9 mouse cellular contexts compared by ENCODE assay signal in genomic region chr1:177322307-177322685, GRCm38 (mm10).
DNase-seq lines count a peak whose midpoint lies in the region; ATAC-seq lines count a peak whose summit lies in the region.
"Had no signal": no experiment of that assay in that cellular context is flagged by ENCODE, and none has a peak within 500 bp of the region (broad histone marks: within the 10 kb centered on the region; RNA-seq: fewer than 3 reads in every experiment).

No protein-coding gene starts in this region.

- H3K27me3 ChIP-seq in heart, embryonic 15.5 days: 0 out of 2 replicates have a peak, but pooled peaks cover 4% of the 10 kb centered on the region
- H3K27me3 ChIP-seq in intestine, embryonic 14.5 days (replicated peaks; ENCODE audit: control insufficient read depth, insufficient read depth, low read length): 0 out of 2 replicates have a peak, but pooled peaks cover 2% of the 10 kb centered on the region
- no peaks in the 10 kb centered on the region for H3K27me3 ChIP-seq in neural tube, embryonic 12.5 days (replicated peaks)

- peak overlapping the region; percentile 45 for H3K9ac ChIP-seq in heart, embryonic 15.5 days
- peak overlapping the region; percentile 37; the same call in 1 of the 2 replicates for H3K9ac ChIP-seq in intestine, embryonic 14.5 days (ENCODE audit: low read length)
- H3K9ac ChIP-seq in neural tube, embryonic 12.5 days: peak overlapping the region; percentile 60

- peaks cover 10% of the 10 kb centered on the region for H3K4me1 ChIP-seq in heart, embryonic 15.5 days (replicated peaks)
- H3K4me1 ChIP-seq in intestine, embryonic 14.5 days (replicated peaks; ENCODE audit: control insufficient read depth, insufficient read depth, low read length): no peaks in the 10 kb centered on the region
- peaks cover 8% of the 10 kb centered on the region; the same call in 1 of the 2 replicates for H3K4me1 ChIP-seq in neural tube, embryonic 12.5 days

- 10% methylated on average over 6 of the region's 6 CpGs for WGBS in heart, embryonic 15.5 days
- 14% methylated on average over 6 of the region's 6 CpGs for WGBS in intestine, embryonic 14.5 days
- 4% methylated on average over 6 of the region's 6 CpGs for WGBS in neural tube, embryonic 12.5 days

- ATAC-seq in heart, embryonic 15.5 days (replicated peaks; ENCODE audit: insufficient number of reproducible peaks, insufficient read depth, low FRiP score, low read depth): no peak
- no peak for ATAC-seq in intestine, embryonic 14.5 days (replicated peaks; ENCODE audit: low FRiP score, low TSS enrichment, low read depth)
- ATAC-seq in neural tube, embryonic 12.5 days (ENCODE audit: low FRiP score, low read depth): peak; percentile 74

- peak overlapping the region; percentile 58 for H3K4me3 ChIP-seq in heart, embryonic 15.5 days
- H3K4me3 ChIP-seq in intestine, embryonic 14.5 days (ENCODE audit: low read depth, low read length): peak overlapping the region; percentile 38
- H3K4me3 ChIP-seq in neural tube, embryonic 12.5 days: peak overlapping the region; percentile 43
- H3K4me3 ChIP-seq: erythroblast, embryonic 14.5 days had no signal

- H3K4me2 ChIP-seq in heart, embryonic 15.5 days: peak overlapping the region; percentile 96
- peak overlapping the region; percentile 94 for H3K4me2 ChIP-seq in intestine, embryonic 14.5 days (ENCODE audit: low read length)
- H3K4me2 ChIP-seq in neural tube, embryonic 12.5 days (replicated peaks): peak overlapping the region; percentile 80

- DNase-seq in heart, adult 18-20 months: no peak
- DNase-seq in embryo, embryonic 10.5 days (ENCODE audit: low spot score): peak; percentile 61
- DNase-seq in intestine, embryonic 14.5 days (ENCODE audit: low spot score): no peak
- DNase-seq in frontal cortex, postnatal 25 days (ENCODE audit: low spot score in 2 of 2): no peak
- DNase-seq in c-Kit-positive CD71-positive TER-119-positive erythroid progenitor cells, embryonic 14.5 days (ENCODE audit: low spot score): no peak
- DNase-seq in ovary, postnatal 14 days (ENCODE audit: low spot score): no peak

- no peaks in the 10 kb centered on the region for H3K9me3 ChIP-seq in heart, embryonic 15.5 days (replicated peaks)
- no peaks in the 10 kb centered on the region for H3K9me3 ChIP-seq in intestine, embryonic 14.5 days (ENCODE audit: control insufficient read depth, low read length)
- no peaks in the 10 kb centered on the region for H3K9me3 ChIP-seq in neural tube, embryonic 12.5 days

- H3K27ac ChIP-seq in heart, embryonic 15.5 days: no peak overlapping the region
- no peak overlapping the region for H3K27ac ChIP-seq in intestine, embryonic 14.5 days (ENCODE audit: low read depth)
- no peak overlapping the region for H3K27ac ChIP-seq in neural tube, embryonic 12.5 days

- H3K36me3 ChIP-seq in heart, embryonic 15.5 days: no peaks in the 10 kb centered on the region
- H3K36me3 ChIP-seq in intestine, embryonic 14.5 days (ENCODE audit: control insufficient read depth, insufficient read depth, low read length): no peaks in the 10 kb centered on the region
- H3K36me3 ChIP-seq in neural tube, embryonic 12.5 days: no peaks in the 10 kb centered on the region
